Mouse (Mus musculus) 3134 (cell line): Measurements from ENCODE around the gene Zfp953.
A peak's percentile ranks its signal among the peaks of the same experiment; 100 is the strongest.
"Not testable (repeated sequence)": the region's sequence is repeated elsewhere in the genome, so short reads cannot be mapped to it uniquely, and the experiment has no call there.

Experiments
- DNase-seq: peaks from one replicate; pipeline ENCODE4 v3.0.0-alpha.2; 2011; ENCODE audit warnings: low spot score; ENCODE audit not compliant: insufficient read length; ENCODE audit errors: extremely low read depth

Zfp953 gene

GRCm38 (mm10) chr13:67360131-67360744 is at the start of gene Zfp953, which contains the start of gene Gm28044:
Gene Zfp953, minus strand, starts transcription at chr13:67360605.
Gene Gm28044, minus strand, starts transcription at chr13:67360536.
- DNase-seq, result peak; percentile 66

- peak; percentile 57 for DNase-seq
Measured at GRCm38 (mm10) chr13:67399183-67399903, 38.9 kb upstream of the Zfp953 start, which contains the start of gene Zfp429. Gene Zfp429, minus strand, starts transcription at chr13:67399819.

GRCm38 (mm10) chr13:67376255-67376654 is 15.8 kb upstream of the Zfp953 start:
- not testable (repeated sequence) for DNase-seq

DNA sequence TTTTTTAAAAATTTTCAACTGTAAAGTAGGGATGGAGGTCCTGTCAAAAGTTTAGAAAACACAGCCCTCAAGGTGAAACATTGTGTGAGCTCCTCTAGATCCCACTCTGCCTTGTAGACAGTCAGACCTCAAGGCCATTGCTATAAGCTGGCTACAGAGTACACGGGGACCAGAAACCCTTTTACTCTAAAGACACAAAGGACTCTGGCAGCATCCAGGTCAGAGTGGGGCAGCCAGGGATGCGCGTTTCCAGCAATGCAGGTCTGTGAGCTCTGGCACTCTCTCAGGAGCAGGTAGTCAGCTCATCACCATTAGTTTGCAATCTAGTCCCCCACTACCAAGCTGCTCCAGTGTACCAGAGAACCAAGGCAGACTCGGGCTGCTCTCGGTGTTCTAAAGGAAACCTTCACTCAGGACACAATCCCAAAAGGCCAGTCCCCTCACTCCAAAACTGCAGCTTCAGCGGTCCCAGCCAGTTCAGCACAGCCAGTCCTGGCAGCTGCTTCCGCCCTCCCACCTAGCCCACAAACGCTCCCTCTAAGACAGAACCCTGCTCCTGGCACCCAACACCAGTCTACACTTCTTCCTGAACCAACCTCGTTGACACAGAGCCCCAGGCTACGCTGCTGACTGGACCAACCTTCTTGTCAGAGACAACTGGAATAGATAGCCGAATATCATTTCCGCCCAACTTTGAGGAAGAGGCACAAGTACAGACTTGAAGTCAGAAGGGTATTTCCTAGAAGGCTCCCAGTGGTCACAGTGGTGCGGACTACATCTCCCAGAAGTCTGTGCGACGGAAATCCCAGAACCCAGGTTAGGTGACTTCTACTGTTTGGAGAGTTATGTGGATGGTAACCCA is 14.9 kb upstream of the Zfp953 start, which contains the start of the genes Gm28041 and Zfp456:
Gene Gm28041, minus strand, starts transcription at position 684 of the 862 bp plus-strand sequence.
Gene Zfp456, minus strand, starts transcription at position 761 of the 862 bp plus-strand sequence.
- DNase-seq, result peak; percentile 57

- no peak for DNase-seq
Measured at GRCm38 (mm10) chr13:67351854-67352253, 8.6 kb downstream of the Zfp953 start.

DNA sequence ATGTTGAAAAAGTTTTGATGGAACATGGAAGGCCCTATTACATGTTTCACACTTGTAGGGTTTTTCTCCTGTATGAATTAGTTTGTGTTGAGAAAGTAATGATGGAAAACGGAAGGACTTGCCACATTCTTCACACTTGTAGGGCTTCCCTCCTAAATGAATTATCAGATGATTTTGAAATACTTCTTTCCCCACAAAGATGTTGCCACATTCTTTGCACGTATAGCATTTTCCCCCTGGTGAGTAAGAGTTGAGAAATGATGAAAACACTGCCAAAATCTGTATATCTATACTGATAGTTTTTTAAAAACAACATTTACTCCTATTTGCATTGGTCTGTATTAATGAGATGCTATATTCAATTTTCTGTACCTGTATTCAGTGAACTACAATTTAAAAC is 17.0 kb downstream of the Zfp953 start:
- no peak for DNase-seq

- no peak for DNase-seq
Measured at GRCm38 (mm10) chr13:67332877-67333276, 27.5 kb downstream of the Zfp953 start.

DNA sequence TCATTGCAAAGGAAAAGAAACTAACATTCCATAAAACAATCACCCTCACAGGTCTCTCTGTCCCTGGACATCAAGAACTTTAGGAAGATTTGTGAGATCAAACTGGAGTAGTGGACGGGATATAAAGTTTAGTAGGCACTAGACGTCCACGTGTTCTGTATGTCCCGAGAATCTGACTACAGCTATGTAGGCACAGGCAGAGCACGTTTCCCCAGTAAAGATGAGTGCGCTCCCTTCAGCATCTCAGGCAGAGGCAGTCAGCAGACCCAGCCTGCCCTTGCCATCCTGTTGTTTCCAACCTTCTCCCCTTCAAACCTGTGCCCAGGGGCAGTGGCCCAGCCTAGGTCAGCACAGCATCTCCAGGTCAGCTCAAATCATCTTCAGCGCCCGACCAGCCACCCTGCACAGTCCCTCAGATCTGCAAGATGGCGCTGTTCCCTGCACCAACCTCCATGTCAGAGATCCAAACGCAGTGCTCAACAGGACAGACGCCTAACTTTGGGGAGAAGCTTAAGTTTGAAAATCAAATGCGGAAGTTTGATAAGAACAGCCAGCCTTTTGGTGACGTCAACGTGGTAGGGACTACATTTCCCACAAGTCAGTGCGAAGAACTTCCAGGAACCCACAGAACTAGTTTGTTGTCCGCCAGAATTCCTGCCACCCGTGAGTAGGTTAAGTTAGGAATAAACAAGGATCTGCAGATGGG is 28.2 kb downstream of the Zfp953 start, which contains the start of gene Zfp595:
Gene Zfp595, minus strand, starts transcription at position 552 of the 706 bp plus-strand sequence.
- DNase-seq, result peak; percentile 64

DNA sequence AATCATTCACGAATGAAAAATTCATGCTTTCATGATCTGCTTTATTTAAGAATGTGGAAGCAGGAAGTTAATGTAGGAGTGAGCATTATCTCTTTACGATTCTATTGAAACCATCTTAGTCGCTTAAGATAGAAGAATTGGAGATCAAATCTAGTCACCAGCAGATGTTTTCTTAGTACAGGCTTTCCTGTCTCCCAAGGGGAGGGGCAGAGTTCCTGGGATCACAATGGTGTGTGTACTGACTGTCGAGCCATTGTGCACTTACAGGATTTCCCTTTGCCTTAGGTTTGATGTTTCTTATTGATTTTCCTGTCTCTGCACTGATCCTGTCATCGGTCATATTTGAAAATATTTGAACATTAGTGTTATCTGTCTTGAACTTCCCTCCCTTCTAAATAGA is 53.7 kb downstream of the Zfp953 start:
- DNase-seq, result no peak

DNA sequence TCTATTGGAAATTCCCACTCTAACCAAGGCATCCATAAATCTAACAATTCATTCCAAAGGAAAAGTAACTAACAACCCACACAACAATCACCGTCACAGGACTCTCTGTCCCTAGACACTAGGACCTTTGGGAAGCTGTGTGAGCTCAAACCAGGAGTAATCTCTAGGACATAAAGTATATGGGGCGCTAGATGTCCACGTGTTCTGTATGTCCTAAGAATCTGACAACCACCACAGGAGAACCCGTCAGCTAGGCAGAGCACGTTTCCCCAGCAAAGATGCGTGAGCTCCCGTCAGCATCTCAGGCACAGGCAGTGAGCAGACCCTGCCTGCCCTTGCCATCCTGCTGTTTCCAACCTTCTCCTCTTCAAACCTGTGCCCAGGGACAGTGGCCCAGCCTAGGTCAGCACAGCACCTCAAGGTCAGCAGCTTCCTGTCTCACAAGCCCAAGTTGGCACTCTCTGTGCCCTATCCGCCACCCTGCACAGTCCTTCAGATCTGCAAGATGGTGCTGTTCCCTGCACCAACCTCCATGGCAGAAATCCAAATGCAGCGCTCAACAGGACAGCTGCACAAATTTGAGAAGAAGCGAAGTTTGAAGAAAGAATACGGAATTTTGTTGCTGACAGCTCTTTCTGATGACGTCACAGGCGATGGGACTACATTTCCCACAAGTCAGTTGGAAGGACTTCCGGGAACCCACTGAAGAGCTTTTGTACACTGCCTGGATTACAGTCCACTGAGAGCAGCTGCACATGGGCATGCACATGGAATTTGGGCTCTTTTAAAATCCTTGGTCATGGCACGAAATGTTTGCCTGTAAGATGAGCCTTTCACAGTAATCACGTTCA is 54.4 kb downstream of the Zfp953 start, which contains the start of gene Zfp457:
Gene Zfp457, minus strand, starts transcription at position 664 of the 851 bp plus-strand sequence.
- DNase-seq, result peak; percentile 78
